Mouse (Mus musculus) forebrain, embryonic 16.5 days (tissue): ENCODE measurements at regions not wholly inside any gene's neighbourhood (a gene's known extent, or its start where the extent isn't known, plus 50 kb on each side); places are given as distances from the start of the nearest gene placed in this dataset.

Experiments used
- ATAC-seq: fragments of 200-750 bp; cut with Nextera tagmentation; 2 replicates; pipeline ENCODE4 v1.8.0; 2017; ENCODE audit warnings: mild to moderate bottlenecking, moderate library complexity
- H3K27ac ChIP-seq: fragments of 300-500 bp; sonication (generic); 2 replicates; pipeline ENCODE4 v1.5.1; 2014; ENCODE audit warnings: low read length, control low read depth
- H3K27me3 ChIP-seq: fragments of 300-500 bp; sonication (generic); replicated peaks from 2 replicates; pipeline ENCODE4 v1.6.1; 2014; ENCODE audit warnings: low read length; ENCODE audit not compliant: control insufficient read depth, insufficient read depth
- H3K36me3 ChIP-seq: fragments of 300-500 bp; sonication (generic); 2 replicates; pipeline ENCODE4 v1.6.1; 2014; ENCODE audit not compliant: control insufficient read depth, insufficient read depth
- H3K4me1 ChIP-seq: fragments of 300-500 bp; sonication (generic); replicated peaks from 2 replicates; pipeline ENCODE4 v1.6.1; 2014; ENCODE audit warnings: low read length; ENCODE audit not compliant: control insufficient read depth, insufficient read depth
- H3K4me2 ChIP-seq: fragments of 300-500 bp; sonication (generic); 2 replicates; pipeline ENCODE4 v1.6.1; 2014; ENCODE audit warnings: mild to moderate bottlenecking, low read length, control low read depth
- H3K4me3 ChIP-seq: fragments of 300-500 bp; sonication (generic); replicated peaks from 2 replicates; pipeline ENCODE4 v1.5.1; 2014; ENCODE audit warnings: mild to moderate bottlenecking, low read length, control low read depth
- H3K9ac ChIP-seq: fragments of 300-500 bp; sonication (generic); replicated peaks from 2 replicates; pipeline ENCODE4 v1.6.1; 2014; ENCODE audit warnings: low read depth, low read length, control low read depth
- H3K9me3 ChIP-seq: fragments of 300-500 bp; sonication (generic); 2 replicates; pipeline ENCODE4 v1.6.1; 2016; ENCODE audit warnings: low read length; ENCODE audit not compliant: control insufficient read depth
- WGBS: fragments of 180-500 bp; shearing (Covaris S2); extraction: QIAGEN DNeasy Blood & Tissue Kit; methylation state at CpG from one replicate; pipeline ENCODE4 v1.1.7; 2014; 5-methylcytosine and 5-hydroxymethylcytosine counted together

GRCm38 (mm10) chr1:137656900-137657458, 518.5 kb downstream of the Ptprc start:
- peaks cover 15% of the 10 kb centered on the region for H3K4me1 ChIP-seq
- H3K27ac ChIP-seq, result peak overlapping the region; percentile 59
- no peaks in the 10 kb centered on the region for H3K36me3 ChIP-seq
- peak; percentile 95 for ATAC-seq
- no peaks in the 10 kb centered on the region for H3K9me3 ChIP-seq
- H3K27me3 ChIP-seq, result no peaks in the 10 kb centered on the region
- H3K4me3 ChIP-seq, result no peak overlapping the region
- 3% methylated on average over 6 of the region's 6 CpGs for WGBS
- H3K4me2 ChIP-seq, result peak overlapping the region; percentile 4
- H3K9ac ChIP-seq, result no peak overlapping the region

- Histone ChIP-seq H3K36me3 (no peaks in the 10 kb centered on the region), H3K27me3 (no peaks in the 10 kb centered on the region), H3K27ac (no peak overlapping the region), H3K9me3 (no peaks in the 10 kb centered on the region), H3K4me3 (no peak overlapping the region), H3K9ac (no peak overlapping the region), H3K4me2 (no peak overlapping the region), H3K4me1 (peaks cover 15% of the 10 kb centered on the region)
- 25% methylated on average over 4 of the region's 4 CpGs for WGBS
- ATAC-seq, result no peak
These were observed 521.3 kb downstream of the Ptprc start for GRCm38 (mm10) chr1:137654171-137654570.

- Histone ChIP-seq H3K9me3 (no peaks in the 10 kb centered on the region), H3K4me3 (no peak overlapping the region), H3K4me2 (no peak overlapping the region), H3K9ac (no peak overlapping the region), H3K27me3 (no peaks in the 10 kb centered on the region), H3K36me3 (no peaks in the 10 kb centered on the region), H3K27ac (no peak overlapping the region), H3K4me1 (peaks cover 15% of the 10 kb centered on the region)
- WGBS, result 44% methylated on average over 5 of the region's 5 CpGs
- ATAC-seq, result no peak
These were observed 522.0 kb downstream of the Ptprc start for GRCm38 (mm10) chr1:137653495-137653894.

- WGBS, result 59% methylated on average over 3 of the region's 3 CpGs
These were observed 524.9 kb downstream of the Ptprc start for GRCm38 (mm10) chr1:137650629-137651028.

DNA sequence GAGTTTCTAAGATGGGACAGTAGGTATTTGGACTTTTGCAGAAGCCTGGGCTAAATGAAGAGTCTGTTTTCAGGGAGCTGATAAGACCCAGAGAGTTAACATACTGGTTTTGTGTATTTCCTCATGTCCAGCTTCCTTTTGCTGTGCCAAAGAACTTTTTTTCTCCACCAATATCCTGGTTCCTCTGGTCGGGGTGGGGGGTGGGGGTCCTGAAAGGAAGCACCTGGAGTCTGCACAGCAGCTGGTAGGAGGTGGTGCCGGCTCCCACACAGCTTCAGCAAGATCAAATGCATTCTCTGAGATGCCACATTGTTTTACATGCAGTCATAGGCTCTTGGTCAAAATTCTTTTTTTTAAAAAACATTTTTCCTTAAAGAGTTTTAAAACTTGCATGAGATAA, 525.4 kb downstream of the Ptprc start:
- Histone ChIP-seq H3K4me1 (peaks cover 6% of the 10 kb centered on the region), H3K4me3 (no peak overlapping the region), H3K36me3 (no peaks in the 10 kb centered on the region), H3K9me3 (no peaks in the 10 kb centered on the region), H3K27me3 (no peaks in the 10 kb centered on the region), H3K4me2 (no peak overlapping the region), H3K9ac (no peak overlapping the region), H3K27ac (no peak overlapping the region)
- no peak for ATAC-seq
- 23% methylated on average over 2 of the region's 2 CpGs for WGBS

More at GRCm38 (mm10) chr1:137650629-137651028, 524.9 kb downstream of the Ptprc start:
- Histone ChIP-seq H3K36me3 (no peaks in the 10 kb centered on the region), H3K9ac (no peak overlapping the region), H3K4me2 (no peak overlapping the region), H3K4me3 (no peak overlapping the region), H3K4me1 (peaks cover 6% of the 10 kb centered on the region), H3K9me3 (no peaks in the 10 kb centered on the region), H3K27ac (no peak overlapping the region), H3K27me3 (no peaks in the 10 kb centered on the region)
- no peak for ATAC-seq

- no peak overlapping the region for H3K27ac ChIP-seq
- no peaks in the 10 kb centered on the region for H3K9me3 ChIP-seq
- no peak overlapping the region for H3K4me2 ChIP-seq
- H3K4me1 ChIP-seq, result peaks cover 4% of the 10 kb centered on the region
- no peaks in the 10 kb centered on the region for H3K36me3 ChIP-seq
- H3K27me3 ChIP-seq, result no peaks in the 10 kb centered on the region
- WGBS, result 83% methylated on average over 1 of the region's 1 CpGs
- no peak for ATAC-seq
- no peak overlapping the region for H3K9ac ChIP-seq
- H3K4me3 ChIP-seq, result no peak overlapping the region
These were observed 526.7 kb downstream of the Ptprc start for GRCm38 (mm10) chr1:137648832-137649231.

DNA sequence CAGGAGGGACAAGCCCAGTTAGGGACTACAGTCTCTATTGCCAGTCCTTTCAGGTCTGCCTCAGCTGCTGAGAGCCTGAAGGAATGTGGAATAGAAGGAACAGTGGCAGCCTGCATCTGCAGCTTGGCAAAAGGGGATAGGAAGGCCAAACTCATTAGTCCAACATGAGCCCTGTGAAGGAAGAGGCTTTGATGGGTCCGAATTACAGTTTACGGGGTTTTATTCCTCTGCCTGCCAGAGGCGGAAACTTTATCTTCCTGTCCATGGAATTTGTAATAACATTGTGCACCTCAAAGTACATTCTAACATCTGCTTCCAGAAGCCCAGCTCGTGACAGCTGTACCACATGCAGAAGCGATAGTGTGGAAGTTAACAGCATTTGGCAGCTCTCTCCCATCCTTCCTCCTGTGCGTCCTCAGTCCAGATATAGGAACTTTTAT, 530.9 kb downstream of the Ptprc start:
- Histone ChIP-seq H3K9me3 (no peaks in the 10 kb centered on the region), H3K4me2 (no peak overlapping the region), H3K9ac (no peak overlapping the region), H3K36me3 (no peaks in the 10 kb centered on the region), H3K27me3 (no peaks in the 10 kb centered on the region), H3K4me1 (no peaks in the 10 kb centered on the region), H3K4me3 (no peak overlapping the region), H3K27ac (no peak overlapping the region)
- 83% methylated on average over 6 of the region's 6 CpGs for WGBS
- ATAC-seq, result no peak

DNA sequence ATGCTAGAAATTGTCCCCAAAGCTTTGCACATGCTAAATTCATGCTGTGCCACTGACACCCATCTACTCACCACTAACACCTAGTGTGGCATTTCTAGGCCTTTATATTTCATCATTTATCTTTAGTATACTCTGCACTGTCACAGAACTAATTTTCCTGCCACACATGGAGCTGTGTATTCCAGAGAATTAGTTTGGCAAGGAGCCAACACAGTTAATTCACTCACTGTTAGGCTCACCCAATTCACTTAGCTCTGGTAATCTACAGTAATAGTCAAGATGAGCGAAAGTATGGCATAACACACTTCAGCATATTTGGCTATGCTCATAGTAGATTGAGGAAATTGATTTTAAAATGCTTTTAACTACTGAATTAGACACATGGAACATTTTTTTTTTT, 532.0 kb downstream of the Ptprc start:
- 48% methylated on average over 1 of the region's 1 CpGs for WGBS
- no peaks in the 10 kb centered on the region for H3K36me3 ChIP-seq
- no peak overlapping the region for H3K27ac ChIP-seq
- no peaks in the 10 kb centered on the region for H3K4me1 ChIP-seq
- H3K4me2 ChIP-seq, result no peak overlapping the region
- H3K9me3 ChIP-seq, result no peaks in the 10 kb centered on the region
- no peak overlapping the region for H3K4me3 ChIP-seq
- H3K27me3 ChIP-seq, result no peaks in the 10 kb centered on the region
- H3K9ac ChIP-seq, result no peak overlapping the region
- ATAC-seq, result peak; percentile 72

GRCm38 (mm10) chr1:137640848-137641247, 534.7 kb downstream of the Ptprc start:
- Histone ChIP-seq H3K4me3 (no peak overlapping the region), H3K27ac (no peak overlapping the region), H3K27me3 (no peaks in the 10 kb centered on the region), H3K4me2 (no peak overlapping the region), H3K4me1 (0 out of 2 replicates have a peak, but pooled peaks cover 7% of the 10 kb centered on the region), H3K9ac (no peak overlapping the region), H3K9me3 (no peaks in the 10 kb centered on the region), H3K36me3 (no peaks in the 10 kb centered on the region)
- no peak for ATAC-seq
- WGBS, result 9% methylated on average over 7 of the region's 7 CpGs

- no peak for ATAC-seq
- Histone ChIP-seq H3K4me3 (no peak overlapping the region), H3K27me3 (no peaks in the 10 kb centered on the region), H3K9ac (no peak overlapping the region), H3K4me1 (0 out of 2 replicates have a peak, but pooled peaks cover 7% of the 10 kb centered on the region), H3K4me2 (no peak overlapping the region), H3K9me3 (no peaks in the 10 kb centered on the region), H3K27ac (no peak overlapping the region), H3K36me3 (no peaks in the 10 kb centered on the region)
- WGBS, result 23% methylated on average over 3 of the region's 3 CpGs
These were observed 538.6 kb downstream of the Ptprc start for GRCm38 (mm10) chr1:137636947-137637346.
